Mouse (Mus musculus) bone marrow macrophage, adult 2 months (primary cell): ENCODE data around the gene Aldh2. TPM values are rescaled to one million over a fixed set of nuclear protein-coding genes. Genes with fewer than 3 reads are reported as not detected.
A peak's percentile ranks its signal among the peaks of the same experiment; 100 is the strongest.

Experiments used
- H3K27ac ChIP-seq: 2 replicates; pipeline ENCODE4 v1.5.1; 2012; ENCODE audit warnings: low read depth, low read length; ENCODE audit not compliant: insufficient read depth
- H3K4me1 ChIP-seq: 2 replicates; pipeline ENCODE4 v1.6.1; 2012; ENCODE audit warnings: low read length; ENCODE audit not compliant: control insufficient read depth, insufficient read depth
- H3K4me3 ChIP-seq: 2 replicates; pipeline ENCODE4 v1.5.1; 2012; ENCODE audit warnings: mild to moderate bottlenecking, low read length, moderate library complexity; ENCODE audit not compliant: insufficient read depth
- CTCF ChIP-seq: IDR thresholded peaks from 2 replicates; pipeline ENCODE4 v1.5.1; 2012; ENCODE audit warnings: low read depth, mild to moderate bottlenecking, low read length, moderate library complexity
- POLR2A ChIP-seq: IDR thresholded peaks from 2 replicates; pipeline ENCODE4 v1.6.1; 2012; ENCODE audit warnings: mild to moderate bottlenecking, low read depth, low read length, borderline replicate concordance
- polyA plus RNA-seq: library from polyadenylated mRNA; stranded (reverse); fragments of >200 nt; gene quantifications from 2 replicates; pipeline ENCODE4 v1.2.4, GENCODE M21; 2012; ENCODE audit not compliant: missing spikeins, insufficient read depth, insufficient read length

Gene Aldh2
- polyA plus RNA-seq, 1 experiment, result 895 TPM

- TF ChIP-seq POLR2A (no peak), CTCF (no peak)
- no peak overlapping the region for H3K27ac ChIP-seq
- H3K4me3 ChIP-seq, result no peak overlapping the region
- H3K4me1 ChIP-seq, result 0 out of 2 replicates have a peak, but pooled peaks cover 3% of the 10 kb centered on the region
These were observed 31.2 kb downstream of the Aldh2 start for GRCm38 (mm10) chr5:121562436-121562835.

- Histone ChIP-seq H3K4me1 (peaks cover 7% of the 10 kb centered on the region), H3K27ac (no peak overlapping the region), H3K4me3 (no peak overlapping the region)
- no peak for TF ChIP-seq CTCF
- TF ChIP-seq POLR2A, result no peak
These were observed 44.4 kb downstream of the Aldh2 start for GRCm38 (mm10) chr5:121549196-121549595.

- Histone ChIP-seq H3K4me1 (peaks cover 18% of the 10 kb centered on the region), H3K4me3 (no peak overlapping the region), H3K27ac (no peak overlapping the region)
- no peak for TF ChIP-seq CTCF
- TF ChIP-seq POLR2A, result no peak
These were observed 46.5 kb downstream of the Aldh2 start for GRCm38 (mm10) chr5:121547084-121547483.

- Histone ChIP-seq H3K4me1 (peaks cover 18% of the 10 kb centered on the region), H3K4me3 (peak overlapping the region; percentile 79), H3K27ac (0 out of 2 replicates have a peak overlapping the region, but pooled peaks have one; percentile 43)
- no peak for TF ChIP-seq CTCF
- no peak for TF ChIP-seq POLR2A
These were observed 47.1 kb downstream of the Aldh2 start for GRCm38 (mm10) chr5:121546530-121546895.

DNA sequence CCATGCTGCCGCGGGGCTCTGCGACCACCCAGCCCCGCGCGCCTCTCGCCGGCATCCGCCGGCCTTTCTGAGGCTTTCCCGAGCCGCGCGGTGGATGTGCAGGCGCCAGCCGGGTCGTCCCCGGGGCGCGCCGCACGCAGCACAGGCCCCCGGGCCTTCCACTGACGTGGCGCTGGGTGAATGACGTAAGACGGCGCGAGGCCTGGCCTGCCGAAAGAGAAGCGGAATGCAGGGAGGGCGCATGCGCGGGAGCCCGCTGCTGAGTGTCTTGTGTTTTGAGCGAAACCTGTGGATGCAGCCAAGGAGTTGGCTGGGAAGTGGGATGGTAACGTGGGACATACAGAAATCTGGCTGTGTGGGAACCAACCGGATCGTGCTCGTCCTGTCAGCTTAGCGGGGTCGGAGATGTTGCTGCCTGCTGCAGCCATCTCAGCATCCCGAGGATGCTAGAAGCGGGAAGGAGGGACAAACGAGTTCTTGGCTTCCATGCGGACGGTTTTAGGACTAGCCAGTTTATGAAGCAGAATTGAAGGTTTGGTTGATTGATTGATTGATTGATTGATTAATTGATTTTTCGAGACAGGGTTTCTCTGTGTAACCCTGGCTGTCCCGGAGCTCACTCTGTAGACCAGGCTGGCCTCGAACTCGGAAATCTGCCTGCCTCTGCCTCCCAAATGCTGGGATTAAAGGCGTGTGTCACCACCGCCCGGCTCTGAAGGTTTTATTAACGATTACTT lies 47.7 kb downstream of the Aldh2 start, which contains the start of gene Mapkapk5:
Gene Mapkapk5 (minus strand): TSS at position 113 of the 737 bp plus-strand sequence.
- Histone ChIP-seq H3K4me1 (peaks cover 18% of the 10 kb centered on the region), H3K4me3 (peak within 1 kb of the TSS; percentile 79), H3K27ac (peak within 1 kb of the TSS; percentile 83)
- TF ChIP-seq CTCF, result no peak
- no peak for TF ChIP-seq POLR2A

GRCm38 (mm10) chr5:121544910-121545792 lies 48.5 kb downstream of the Aldh2 start, which contains the start of the genes Adam1a and Gm42878:
Gene Adam1a (minus strand): TSS chr5:121545482.
Gene Gm42878 (minus strand): TSS chr5:121545482.
- Histone ChIP-seq H3K4me3 (peak within 1 kb of the TSS; percentile 79), H3K27ac (peak within 1 kb of the TSS; percentile 83), H3K4me1 (peaks cover 18% of the 10 kb centered on the region)
- TF ChIP-seq CTCF, result no peak
- TF ChIP-seq POLR2A, result no peak

DNA sequence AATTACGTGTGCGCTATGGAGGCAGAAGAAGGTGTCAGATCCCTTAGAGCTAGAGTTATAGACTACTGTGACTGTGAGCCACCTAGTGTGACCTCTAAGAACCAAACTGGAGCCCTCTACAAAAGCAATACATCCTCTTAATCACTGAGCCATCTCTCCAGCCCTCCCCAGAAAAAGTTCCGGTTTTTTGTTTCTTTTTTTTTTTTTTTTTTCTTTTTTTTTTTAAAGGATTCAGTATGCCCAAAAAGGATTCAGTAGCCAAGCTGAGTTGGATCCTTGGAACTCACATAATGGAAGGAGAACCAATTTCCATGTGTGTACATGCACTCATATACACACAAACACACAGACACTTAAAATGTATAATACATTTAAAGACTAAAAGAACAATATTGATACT lies 50.3 kb downstream of the Aldh2 start:
- Histone ChIP-seq H3K27ac (no peak overlapping the region), H3K4me1 (peaks cover 18% of the 10 kb centered on the region), H3K4me3 (no peak overlapping the region)
- no peak for TF ChIP-seq CTCF
- TF ChIP-seq POLR2A, result no peak

- peaks cover 18% of the 10 kb centered on the region for H3K4me1 ChIP-seq
- H3K4me3 ChIP-seq, result no peak overlapping the region
- H3K27ac ChIP-seq, result no peak overlapping the region
- TF ChIP-seq POLR2A (no peak), CTCF (no peak)
These were observed 52.4 kb downstream of the Aldh2 start for GRCm38 (mm10) chr5:121541235-121541634.

DNA sequence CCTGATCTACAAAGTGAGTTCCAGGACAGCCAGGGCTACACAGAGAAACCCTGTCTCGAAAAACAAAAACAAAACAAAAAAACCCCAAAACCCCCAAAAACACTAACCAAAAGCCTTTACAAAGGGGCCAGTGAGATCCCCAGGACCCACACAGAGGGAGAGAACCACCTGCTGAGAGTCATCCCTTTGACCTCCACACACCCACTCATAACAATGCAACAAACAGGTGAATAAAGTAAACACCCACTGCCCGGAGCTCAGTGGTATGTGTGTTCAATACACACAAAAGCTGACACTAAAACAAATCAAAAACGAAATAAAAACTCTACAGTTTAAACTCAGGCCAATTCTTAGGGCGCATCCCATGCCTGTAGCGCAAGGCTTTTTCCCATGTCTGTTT lies 53.6 kb downstream of the Aldh2 start:
- Histone ChIP-seq H3K27ac (no peak overlapping the region), H3K4me1 (peaks cover 18% of the 10 kb centered on the region), H3K4me3 (no peak overlapping the region)
- TF ChIP-seq CTCF (no peak), POLR2A (no peak)
